7 mouse cellular contexts compared by ENCODE assay signal in genomic region chr7:134550221-134550809, GRCm38 (mm10).
DNase-seq lines count a peak whose midpoint lies in the region; ATAC-seq and TF ChIP-seq lines count a peak whose summit lies in the region.

No protein-coding gene starts in this region.

- H3K4me1 ChIP-seq in bone marrow macrophage, adult 2 months (ENCODE audit: control insufficient read depth, insufficient read depth, low read length), result peaks cover 40% of the 10 kb centered on the region
- peaks cover 10% of the 10 kb centered on the region for H3K4me1 ChIP-seq in midbrain, embryonic 14.5 days (ENCODE audit: control insufficient read depth, insufficient read depth, low read length)

- peak; percentile 66 for ATAC-seq in common myeloid progenitor, adult 5-6 weeks (replicated peaks; ENCODE audit: low read depth, poor library complexity, severe bottlenecking)
- peak; percentile 72 to 81; a peak in 3 of 4 replicates for ATAC-seq in hematopoietic stem cell, adult 5-6 weeks (replicated peaks in 1 of 2; ENCODE audit: insufficient read depth in 1 of 2, low FRiP score in 2 of 2, low TSS enrichment in 1 of 2, low read depth in 1 of 2, poor library complexity in 2 of 2, severe bottlenecking in 2 of 2)
- peak; percentile 77 for ATAC-seq in midbrain, embryonic 14.5 days (ENCODE audit: low FRiP score, low TSS enrichment)

- H3K9ac ChIP-seq in midbrain, embryonic 14.5 days (replicated peaks; ENCODE audit: low read length), result 0 out of 2 replicates have a peak overlapping the region, but pooled peaks have one; percentile 12

- peak overlapping the region; percentile 60 for H3K27ac ChIP-seq in bone marrow macrophage, adult 2 months (ENCODE audit: insufficient read depth, low read depth, low read length)
- H3K27ac ChIP-seq in midbrain, embryonic 14.5 days (replicated peaks; ENCODE audit: low read depth, low read length), result peak overlapping the region; percentile 37; the same call in 1 of the 2 replicates

- H3K4me3 ChIP-seq in bone marrow macrophage, adult 2 months (ENCODE audit: insufficient read depth, low read length), result no peak overlapping the region
- no peak overlapping the region for H3K4me3 ChIP-seq in midbrain, embryonic 14.5 days (replicated peaks; ENCODE audit: low read depth, low read length)

- DNase-seq in layer of hippocampus, adult 18-20 months (ENCODE audit: low spot score in 2 of 2), result peak; percentile 12 to 47
- peak; percentile 73 for DNase-seq in midbrain, embryonic 14.5 days
- DNase-seq in cerebellum, adult 11 months, result no peak
- DNase-seq in urinary bladder, postnatal 36 days (ENCODE audit: low spot score in 2 of 2), result no peak

- H3K27me3 ChIP-seq in midbrain, embryonic 14.5 days (ENCODE audit: control insufficient read depth, insufficient read depth, low read length), result no peaks in the 10 kb centered on the region

- H3K9me3 ChIP-seq in midbrain, embryonic 14.5 days (ENCODE audit: control insufficient read depth, low read length), result no peaks in the 10 kb centered on the region

- TF ChIP-seq CTCF in bone marrow macrophage, adult 2 months (IDR thresholded peaks at IDR 0.05; ENCODE audit: low read depth, low read length), result no peak

- peak overlapping the region; percentile 21 for H3K4me2 ChIP-seq in midbrain, embryonic 14.5 days (ENCODE audit: low read length)

- TF ChIP-seq POLR2A in bone marrow macrophage, adult 2 months (IDR thresholded peaks at IDR 0.05; ENCODE audit: borderline replicate concordance, low read depth, low read length), result no peak

- H3K36me3 ChIP-seq in midbrain, embryonic 14.5 days (ENCODE audit: control insufficient read depth, insufficient read depth, low read length), result no peaks in the 10 kb centered on the region

- WGBS in midbrain, embryonic 14.5 days, result 5% methylated on average over 7 of the region's 7 CpGs

Comparison
In these comparisons a context has a peak if more than half of its experiments do, and no peak if none do; other contexts are left out.
1. DNase-seq: peak in layer of hippocampus, adult 18-20 months (2 of 2) and midbrain, embryonic 14.5 days (single experiment); none in cerebellum, adult 11 months (single experiment) and urinary bladder, postnatal 36 days (0 of 2).
2. Peak in every context shown above with its lines, with median percentiles within 50 percentile points of each other: ATAC-seq.